ENCODE assay signal across 18 mouse cellular contexts in the genomic region with DNA sequence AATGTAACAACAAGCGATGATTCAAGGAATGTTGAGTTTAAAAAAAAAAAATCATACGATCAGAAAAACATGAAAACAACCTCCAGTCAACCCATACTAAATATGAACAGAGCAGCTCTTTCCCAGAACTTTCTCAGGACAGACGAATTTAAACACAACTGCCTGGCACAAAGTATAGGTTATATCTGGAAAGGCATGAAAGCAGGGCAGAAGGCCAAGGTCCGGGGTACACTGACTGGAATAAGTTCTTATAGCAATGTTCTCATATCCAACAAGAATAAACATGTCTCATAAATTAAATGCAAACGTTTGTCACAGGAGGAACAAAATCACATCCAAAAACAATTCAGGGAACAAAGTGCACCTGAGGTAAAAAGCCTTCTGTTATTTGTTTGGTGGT.
"Had no signal": no experiment of that assay in that cellular context is flagged by ENCODE, and none has a peak within 500 bp of the region (broad histone marks: within the 10 kb centered on the region; RNA-seq: fewer than 3 reads in every experiment).

No protein-coding gene starts in this region.

- H3K27me3 ChIP-seq: midbrain, embryonic 12.5 days; neural tube, embryonic 13.5 days; neural tube, embryonic 15.5 days; stomach, embryonic 15.5 days had no signal

- H3K4me3 ChIP-seq: midbrain, embryonic 10.5 days; midbrain, embryonic 12.5 days; myocyte; neural tube, embryonic 13.5 days; neural tube, embryonic 15.5 days; stomach, embryonic 15.5 days had no signal

- H3K27ac ChIP-seq: midbrain, embryonic 10.5 days; midbrain, embryonic 12.5 days; neural tube, embryonic 13.5 days; neural tube, embryonic 15.5 days; stomach, embryonic 15.5 days; stomach, postnatal 0 days had no signal

- H3K36me3 ChIP-seq: midbrain, embryonic 10.5 days; midbrain, embryonic 12.5 days; neural tube, embryonic 13.5 days; neural tube, embryonic 15.5 days; stomach, embryonic 15.5 days had no signal

- DNase-seq: lung, adult 18-20 months; lung, embryonic 14.5 days; lung, postnatal 10 days; lung, postnatal 4 days; midbrain, embryonic 14.5 days; retina, postnatal 1 day; right cerebral cortex, adult 18-20 months; right cerebral cortex, postnatal 14 days; thymus, adult 2 months; thymus, postnatal 25 days; thymus, postnatal 4 days had no signal

- H3K4me1 ChIP-seq: midbrain, embryonic 10.5 days; midbrain, embryonic 12.5 days; neural tube, embryonic 13.5 days; neural tube, embryonic 15.5 days; stomach, embryonic 15.5 days had no signal

- H3K9ac ChIP-seq: lung, embryonic 14.5 days; midbrain, embryonic 12.5 days; neural tube, embryonic 13.5 days; neural tube, embryonic 15.5 days; stomach, embryonic 15.5 days had no signal

- H3K9me3 ChIP-seq: midbrain, embryonic 12.5 days; neural tube, embryonic 13.5 days; neural tube, embryonic 15.5 days; stomach, embryonic 15.5 days had no signal
